Mouse (Mus musculus): ENCODE measurements around the gene Reck. TPM values are rescaled to one million over a fixed set of nuclear protein-coding genes. Genes with fewer than 3 reads are reported as not detected.

Gene Reck
- total RNA-seq (2023) = 10 to 100 TPM; 10.7 to 18.1 TPM

GRCm38 (mm10) chr4:43875160-43875918 is at the start of gene Reck:
Gene Reck, plus strand, starts transcription at chr4:43875530.

GRCm38 (mm10) chr4:43840101-43840500 is 35.2 kb upstream of the Reck start, which contains the start of gene Olfr157:
Gene Olfr157, minus strand, starts transcription at chr4:43840201.

GRCm38 (mm10) chr4:43851265-43851664 is 24.1 kb upstream of the Reck start, which contains the start of gene Olfr155:
Gene Olfr155, plus strand, starts transcription at chr4:43851565.

GRCm38 (mm10) chr4:43957292-43957845 is 82.0 kb downstream of the Reck start, which contains the start of gene Glipr2:
Gene Glipr2, plus strand, starts transcription at chr4:43957401.

GRCm38 (mm10) chr4:43983181-43983580 is 107.9 kb downstream of the Reck start, which contains the start of gene Ccin:
Gene Ccin, plus strand, starts transcription at chr4:43983483.

Other genes with a start within 250 kb of the Reck start
- gene Npr2, start 243.6 kb upstream of the Reck start, total RNA-seq (2023) = under 1 TPM; 0.33 to 0.80 TPM
- gene Spag8, start 221.9 kb upstream of the Reck start, total RNA-seq (2023) = not detected
- gene Hint2, start 219.1 kb upstream of the Reck start, total RNA-seq (2023) = 10 to 100 TPM in 1 of 2 experiments, 1 to 10 TPM in 1; 8.7 to 10.2 TPM
- gene Tmem8b, start 206.6 kb upstream of the Reck start, total RNA-seq (2023) = under 1 TPM; 0.60 to 0.66 TPM
- gene Fam221b, start 206.4 kb upstream of the Reck start, total RNA-seq (2023) = under 1 TPM in 1 of 2 experiments, not detected in 1; 0.11 TPM
- not detected for gene Olfr70, start 174.7 kb upstream of the Reck start, total RNA-seq (2023)
- not detected for gene Olfr71, start 165.3 kb upstream of the Reck start, total RNA-seq (2023)
- gene Hrct1, start 148.3 kb upstream of the Reck start, total RNA-seq (2023) = not detected
- gene Spaar, start 145.5 kb upstream of the Reck start, total RNA-seq (2023) = not detected
- gene Olfr159, start 104.5 kb upstream of the Reck start, total RNA-seq (2023) = not detected
- gene Olfr156, start 51.6 kb upstream of the Reck start, total RNA-seq (2023) = not detected
- not detected for gene Olfr157, start 35.3 kb upstream of the Reck start, total RNA-seq (2023)
- not detected for gene Olfr155, start 24.0 kb upstream of the Reck start, total RNA-seq (2023)
- 100 to 1,000 TPM; 159 to 162 TPM for gene Glipr2, start 81.9 kb downstream of the Reck start, total RNA-seq (2023)
- 1 to 10 TPM; 1.1 to 1.8 TPM for gene Ccin, start 108.0 kb downstream of the Reck start, total RNA-seq (2023)
- gene Clta, start 128.9 kb downstream of the Reck start, total RNA-seq (2023) = 100 to 1,000 TPM; 164 to 202 TPM
- gene Gne, start 208.6 kb downstream of the Reck start, total RNA-seq (2023) = 10 to 100 TPM; 21.1 to 28.8 TPM